Mouse (Mus musculus) cerebellum, postnatal 4 days (tissue): ENCODE measurements around the gene Hsd11b1.

Source experiments
- DNase-seq, 2 experiments: peaks; one replicate each; pipeline ENCODE4 v3.0.0; 2022; ENCODE audit warnings: low spot score in 2 of 2, mixed read lengths in 1 of 2

The Hsd11b1 gene

DNA sequence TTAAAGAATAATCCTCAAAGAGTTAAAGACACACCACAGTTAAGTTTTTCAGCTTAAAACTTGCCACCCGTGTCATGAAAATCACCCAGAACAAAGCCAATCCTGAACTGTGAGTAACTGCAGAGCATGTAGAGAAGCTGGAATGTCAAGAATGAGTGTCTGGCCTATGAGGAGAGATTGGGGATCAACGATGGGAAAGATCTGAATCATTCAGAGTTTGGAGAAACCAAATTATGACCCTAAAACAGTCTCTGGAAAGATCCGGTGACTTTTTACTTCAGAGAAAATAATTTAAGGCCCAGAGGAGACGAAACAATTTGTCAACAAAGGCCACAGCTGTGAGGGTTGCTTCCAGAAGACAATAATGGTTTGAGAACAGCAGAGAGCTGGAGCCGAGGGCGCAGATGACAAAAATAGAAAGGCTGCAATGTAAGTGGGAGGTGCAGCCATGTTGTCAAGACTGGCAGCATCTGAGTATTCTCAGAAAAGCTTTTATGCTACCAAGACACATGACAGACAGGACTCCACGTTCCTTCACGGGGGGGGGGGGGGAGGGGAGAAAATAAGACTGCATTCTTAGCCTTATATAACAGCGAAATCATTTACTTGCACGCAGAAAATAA, 20.2 kb downstream of the Hsd11b1 start:
- DNase-seq, result no peak

GRCm38 (mm10) chr1:193242863-193243262, 21.0 kb downstream of the Hsd11b1 start:
- DNase-seq, result no peak

GRCm38 (mm10) chr1:193242238-193242637, 21.6 kb downstream of the Hsd11b1 start:
- peak in 1 of 2 experiments; percentile 56 for DNase-seq

GRCm38 (mm10) chr1:193241436-193241835, 22.4 kb downstream of the Hsd11b1 start:
- DNase-seq, result no peak

GRCm38 (mm10) chr1:193238426-193238825, 25.4 kb downstream of the Hsd11b1 start:
- no peak for DNase-seq

DNA sequence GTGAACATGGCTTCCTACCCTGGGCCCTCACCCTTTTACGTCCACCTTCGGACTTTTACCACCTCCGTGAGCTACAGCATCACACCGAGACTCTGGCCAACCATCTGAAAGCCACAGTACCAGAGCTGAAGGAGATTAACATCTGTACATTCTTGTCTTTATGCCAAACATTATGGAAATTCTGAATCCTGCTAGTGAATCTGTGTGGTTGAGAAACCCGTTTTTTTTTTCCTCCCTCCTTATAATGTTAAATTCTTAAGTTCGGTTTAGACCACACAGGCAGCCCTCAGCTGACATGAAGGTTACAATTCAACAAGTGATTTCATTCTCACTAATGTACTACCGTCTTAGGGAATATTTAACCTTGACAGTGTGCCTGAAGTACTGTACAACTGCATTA, 28.9 kb downstream of the Hsd11b1 start:
- no peak for DNase-seq

DNA sequence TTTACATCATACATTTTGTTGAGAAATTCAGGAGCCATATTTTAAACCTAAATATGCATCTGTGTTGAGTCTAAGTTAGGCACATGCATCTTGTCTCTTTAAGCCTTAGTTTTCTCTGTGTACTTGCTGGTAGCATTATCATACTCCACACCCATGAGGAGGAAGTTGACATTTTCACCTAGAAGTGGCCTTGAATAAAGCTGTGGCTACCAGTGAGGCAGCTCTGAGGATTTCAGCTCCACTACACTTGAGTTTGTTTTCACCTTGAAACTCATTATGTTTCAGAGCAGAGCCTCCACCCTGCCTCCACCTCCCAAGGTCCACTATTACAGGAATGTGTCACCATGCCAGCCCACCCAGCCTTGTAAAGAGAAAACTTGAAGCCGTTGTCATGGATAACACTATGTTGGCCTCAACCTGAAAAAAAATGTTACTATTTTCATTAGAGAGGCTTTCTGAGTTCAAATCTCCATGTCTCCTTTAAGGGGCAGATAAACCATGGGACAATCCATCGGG, 29.7 kb downstream of the Hsd11b1 start:
- DNase-seq, result no peak

DNA sequence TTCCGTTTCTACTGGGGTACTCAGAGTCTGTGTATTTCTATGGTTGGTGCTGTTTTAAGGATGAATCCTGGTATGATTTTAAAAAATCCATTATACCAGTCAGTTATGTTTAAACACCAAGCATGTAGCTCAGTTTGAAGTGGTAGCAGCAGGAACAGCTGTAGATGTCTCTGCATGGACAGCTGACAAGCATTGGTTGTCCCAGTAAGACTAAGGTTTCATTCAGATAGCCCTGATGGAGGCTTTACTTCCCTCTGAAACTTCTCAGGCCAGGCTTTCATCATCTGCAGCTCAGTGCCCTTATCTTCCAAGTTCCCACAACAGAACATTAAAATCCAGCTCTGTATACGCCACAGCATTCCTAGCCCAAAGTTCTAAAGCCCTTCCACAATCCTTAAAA, 31.1 kb downstream of the Hsd11b1 start:
- DNase-seq, result no peak

DNA sequence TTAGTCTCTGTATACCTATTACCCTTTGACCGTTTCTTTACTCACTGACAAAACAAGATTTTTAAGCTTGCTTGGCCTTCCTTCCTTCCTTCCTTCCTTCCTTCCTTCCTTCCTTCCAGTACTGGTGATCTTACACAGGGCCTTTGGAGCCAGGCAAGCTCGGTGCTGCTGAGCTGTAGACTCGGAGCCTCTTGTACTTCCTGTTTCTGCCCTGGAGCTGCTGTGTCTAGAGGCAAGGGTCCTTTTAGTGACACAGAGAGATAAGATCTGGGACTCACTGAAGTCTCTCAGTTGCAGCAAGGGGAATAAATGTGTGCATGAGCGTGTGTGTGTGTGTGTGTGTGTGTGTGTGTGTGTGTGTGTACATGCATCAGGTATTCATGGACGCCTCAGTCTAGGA, 32.9 kb downstream of the Hsd11b1 start:
- no peak for DNase-seq

GRCm38 (mm10) chr1:193230531-193230930, 33.3 kb downstream of the Hsd11b1 start:
- no peak for DNase-seq

GRCm38 (mm10) chr1:193229570-193229969, 34.3 kb downstream of the Hsd11b1 start:
- no peak for DNase-seq

GRCm38 (mm10) chr1:193227537-193227936, 36.3 kb downstream of the Hsd11b1 start:
- DNase-seq, result no peak

GRCm38 (mm10) chr1:193226724-193227522, 37.0 kb downstream of the Hsd11b1 start:
- no peak for DNase-seq

- no peak for DNase-seq
Measured at GRCm38 (mm10) chr1:193226114-193226513, 37.8 kb downstream of the Hsd11b1 start.

DNA sequence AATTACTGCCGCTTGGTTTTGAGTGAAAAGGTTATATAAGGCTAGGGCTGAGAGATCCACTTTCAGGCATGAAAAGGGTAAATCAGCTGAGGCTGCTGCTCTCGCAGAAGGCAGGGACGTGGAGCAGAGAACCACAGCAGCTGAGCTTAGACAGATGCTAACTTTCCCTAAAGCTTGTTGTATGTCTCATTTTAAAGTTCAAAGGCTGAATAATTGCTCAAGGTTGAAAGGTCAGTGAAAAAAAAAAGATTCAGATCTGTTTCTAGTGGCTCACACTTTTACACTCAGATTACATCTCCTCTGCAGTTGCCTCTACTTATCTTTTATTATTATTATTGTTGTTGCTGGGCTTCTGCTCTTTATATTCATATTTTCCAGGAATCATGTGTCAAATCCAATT, 38.3 kb downstream of the Hsd11b1 start:
- no peak for DNase-seq

GRCm38 (mm10) chr1:193220408-193220807, 43.5 kb downstream of the Hsd11b1 start:
- DNase-seq, result no peak

DNA sequence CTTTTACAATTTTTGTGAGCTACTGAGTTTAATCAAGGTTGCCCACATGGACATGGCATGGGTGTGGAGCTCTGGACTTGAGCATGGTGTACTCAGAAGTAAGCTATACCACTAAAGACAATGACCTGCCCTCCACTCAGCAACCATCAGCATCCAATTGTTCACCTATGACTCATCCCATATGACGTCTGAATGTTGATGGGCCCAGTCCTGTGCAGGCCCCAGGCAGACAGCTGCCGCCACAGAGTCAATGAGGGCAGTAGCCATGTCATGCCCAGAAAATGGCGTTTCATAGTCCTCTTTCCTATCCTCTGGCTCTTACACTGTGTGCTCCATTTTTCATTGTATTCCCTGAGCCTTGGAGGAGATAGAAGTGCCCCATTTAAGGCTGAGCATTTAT, 47.9 kb downstream of the Hsd11b1 start:
- DNase-seq, result no peak

- no peak for DNase-seq
Measured at GRCm38 (mm10) chr1:193214053-193214452, 49.8 kb downstream of the Hsd11b1 start.

DNA sequence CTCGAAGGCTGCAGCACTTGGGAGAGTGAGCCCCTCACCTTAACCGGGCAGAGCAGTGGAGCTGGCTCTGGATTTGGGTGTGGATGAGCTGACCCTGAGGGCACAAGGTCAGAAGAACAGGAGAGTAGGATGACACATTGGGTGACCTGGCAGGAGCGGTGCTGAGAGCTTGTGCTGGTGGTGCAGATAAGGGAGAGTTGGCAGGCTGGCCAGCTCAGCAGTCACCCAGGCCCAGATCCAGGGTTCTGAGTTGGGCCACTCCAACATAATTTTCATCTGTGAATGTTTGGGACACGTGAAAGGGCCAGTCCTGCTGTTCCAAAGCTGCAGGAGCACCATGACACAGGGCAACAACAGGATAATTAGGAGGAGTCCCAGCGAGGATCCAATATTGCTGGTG, 52.5 kb downstream of the Hsd11b1 start:
- no peak for DNase-seq

DNA sequence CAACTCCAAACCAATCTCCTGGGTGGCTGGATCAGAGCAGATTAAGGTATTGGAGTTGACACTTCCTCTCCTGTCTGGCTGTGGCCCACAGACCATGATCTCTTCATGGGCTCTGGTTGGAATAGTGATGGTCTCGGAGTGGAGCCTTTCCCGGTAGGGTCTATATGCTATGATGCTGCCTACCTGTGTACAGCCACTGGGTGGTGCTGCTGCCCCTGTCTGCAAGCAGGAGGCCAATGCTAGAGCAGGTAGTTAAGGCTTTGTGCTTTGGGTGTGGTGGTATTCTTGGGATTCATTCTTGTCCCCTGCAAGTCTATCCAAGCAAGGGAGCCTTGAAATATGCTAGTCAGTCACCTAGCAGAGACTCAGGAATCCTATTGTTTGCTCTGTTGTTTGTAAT, 55.7 kb downstream of the Hsd11b1 start:
- DNase-seq, result peak in 1 of 2 experiments; percentile 17

GRCm38 (mm10) chr1:193207503-193207902, 56.4 kb downstream of the Hsd11b1 start, which contains the start of gene Lamb3:
Gene Lamb3 (plus strand): TSS chr1:193207699.
- DNase-seq, result no peak

GRCm38 (mm10) chr1:193205431-193205830, 58.4 kb downstream of the Hsd11b1 start:
- no peak for DNase-seq

- DNase-seq, result no peak
Measured at GRCm38 (mm10) chr1:193203821-193204220, 60.1 kb downstream of the Hsd11b1 start.
